Mouse (Mus musculus): Measurements from ENCODE around the gene Gm11096. TPM values are rescaled to one million over a fixed set of nuclear protein-coding genes. Genes with fewer than 3 reads are reported as not detected.
A peak's percentile ranks its signal among the peaks of the same experiment; 100 is the strongest.

The Gm11096 gene
- polyA plus RNA-seq, 1 experiment = not detected

DNA sequence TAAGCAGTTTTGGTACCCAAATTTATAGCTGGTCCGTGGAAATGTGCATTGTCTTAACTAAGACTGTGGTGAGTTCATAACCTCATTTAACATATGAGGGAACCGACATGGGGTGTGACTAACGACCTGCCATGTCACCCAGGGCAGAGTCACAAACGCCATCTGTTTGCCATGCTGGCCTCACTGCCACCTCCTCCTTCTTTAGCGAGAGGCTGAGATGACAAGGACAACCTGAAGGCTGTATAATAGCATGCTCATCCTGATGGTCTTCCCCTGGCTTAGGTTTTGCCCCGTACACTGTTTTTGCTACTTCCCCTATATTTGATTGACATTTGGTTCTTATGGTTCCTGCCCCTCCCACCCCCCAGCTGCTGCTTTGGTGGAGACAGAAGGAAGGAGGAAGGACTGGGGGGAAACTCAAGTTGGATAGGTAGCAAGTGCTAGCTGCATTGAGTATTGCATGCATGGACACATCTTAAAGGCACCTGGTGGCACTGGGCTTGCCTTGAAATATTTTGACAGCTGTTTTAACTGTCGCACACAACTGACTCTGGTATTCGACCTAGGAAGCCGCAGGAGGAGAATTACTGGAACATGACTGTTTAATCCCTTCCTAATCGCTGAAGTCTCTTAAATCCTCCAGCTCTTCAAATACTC is 17.2 kb upstream of the Gm11096 start:
- TF ChIP-seq POLR2A (IDR thresholded peaks at IDR 0.05; ENCODE audit: borderline replicate concordance, extremely low read depth, insufficient read depth, insufficient read length, poor library complexity, severe bottlenecking) = no peak
- TF ChIP-seq CTCF (IDR thresholded peaks at IDR 0.05; ENCODE audit: borderline replicate concordance, extremely low read depth, insufficient read depth, insufficient read length) = no peak
- DNase-seq (ENCODE audit: low read depth) = no peak

DNA sequence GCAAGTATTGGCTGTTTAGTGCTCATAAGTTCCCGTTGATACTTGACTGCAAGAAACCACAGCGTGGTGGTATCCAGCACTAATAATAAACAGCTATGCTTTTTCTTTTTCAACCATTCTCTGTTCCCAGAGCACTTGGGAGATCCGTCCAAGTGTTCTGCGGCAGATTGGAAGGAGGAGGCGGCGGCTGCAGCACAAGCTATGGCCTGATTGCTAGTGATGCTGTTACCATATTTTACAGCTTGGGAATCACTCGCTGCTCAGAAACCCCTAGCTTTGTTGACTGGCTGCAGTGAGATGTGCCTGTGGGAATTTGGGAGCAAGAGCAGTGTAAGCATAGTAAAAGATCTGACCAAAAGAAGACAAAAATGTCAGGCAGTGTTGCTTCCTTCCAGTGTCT is 14.3 kb upstream of the Gm11096 start:
- no peak for TF ChIP-seq CTCF (IDR thresholded peaks at IDR 0.05; ENCODE audit: borderline replicate concordance, extremely low read depth, insufficient read depth, insufficient read length)
- TF ChIP-seq POLR2A (IDR thresholded peaks at IDR 0.05; ENCODE audit: borderline replicate concordance, extremely low read depth, insufficient read depth, insufficient read length, poor library complexity, severe bottlenecking) = no peak
- DNase-seq (ENCODE audit: low read depth) = no peak

DNA sequence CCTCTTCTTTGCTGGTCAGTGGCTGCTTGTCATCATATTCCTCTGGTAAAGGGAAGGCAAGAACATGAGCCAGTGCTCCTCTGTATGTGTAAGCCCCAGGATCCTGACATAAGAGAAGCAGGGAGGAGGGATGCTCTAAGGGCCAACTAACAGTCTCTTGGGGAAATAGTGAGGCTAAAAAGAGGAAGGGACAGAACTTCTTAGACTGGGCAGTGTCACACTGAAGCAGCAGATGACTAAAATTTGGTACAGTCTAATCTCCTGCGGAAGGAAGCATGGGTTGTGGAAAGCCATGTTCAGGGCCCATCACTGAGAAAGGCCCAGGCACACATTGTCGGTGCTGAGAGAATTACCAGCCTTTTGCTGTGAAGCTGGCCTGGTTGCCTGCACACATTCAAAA is 8.8 kb upstream of the Gm11096 start:
- no peak for DNase-seq (ENCODE audit: low read depth)
- TF ChIP-seq POLR2A (IDR thresholded peaks at IDR 0.05; ENCODE audit: borderline replicate concordance, extremely low read depth, insufficient read depth, insufficient read length, poor library complexity, severe bottlenecking) (no peak), CTCF (IDR thresholded peaks at IDR 0.05; ENCODE audit: borderline replicate concordance, extremely low read depth, insufficient read depth, insufficient read length) (no peak)

DNA sequence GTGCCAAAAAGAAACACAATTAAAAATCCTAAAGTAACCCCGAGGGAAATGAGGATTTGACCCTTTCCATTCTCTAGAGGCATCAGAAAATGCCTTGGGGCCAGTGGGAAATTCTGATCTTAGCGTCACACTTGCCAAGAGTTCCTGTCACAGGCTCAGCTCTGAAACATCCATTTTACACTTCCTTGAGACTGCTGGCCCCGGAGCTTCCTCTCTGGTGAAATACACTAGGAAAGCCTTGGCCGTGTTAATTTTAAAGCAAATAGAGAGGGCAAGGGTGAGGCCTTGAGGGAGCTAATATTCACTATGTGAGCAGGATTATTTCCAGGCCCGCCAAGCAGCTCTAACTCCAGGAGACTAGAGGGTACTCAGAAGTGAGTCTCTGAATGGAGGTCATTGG is 8.4 kb upstream of the Gm11096 start:
- DNase-seq (ENCODE audit: low read depth) = no peak
- TF ChIP-seq POLR2A (IDR thresholded peaks at IDR 0.05; ENCODE audit: borderline replicate concordance, extremely low read depth, insufficient read depth, insufficient read length, poor library complexity, severe bottlenecking) = no peak

DNA sequence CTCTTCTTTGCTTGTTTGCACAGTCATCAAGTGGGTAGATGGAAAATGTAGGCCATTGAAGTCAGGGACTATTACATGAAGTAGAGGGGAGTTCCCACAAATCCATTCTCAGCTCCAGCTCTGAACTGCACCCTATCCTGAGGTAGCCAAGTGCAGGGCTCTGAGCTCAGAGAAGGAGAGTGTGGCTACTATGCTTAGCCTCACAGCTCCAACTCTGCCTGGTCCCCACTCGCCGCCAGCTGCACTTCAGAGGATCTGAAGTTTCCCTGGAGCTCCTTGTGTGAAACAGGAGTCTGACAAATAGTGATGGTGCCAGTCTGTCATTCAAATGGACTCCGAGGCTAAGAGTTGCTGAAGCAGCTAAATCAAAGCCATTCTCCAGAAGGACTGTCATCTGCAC is 13.7 kb downstream of the Gm11096 start:
- DNase-seq (ENCODE audit: low read depth) = no peak
- TF ChIP-seq CTCF (IDR thresholded peaks at IDR 0.05; ENCODE audit: borderline replicate concordance, extremely low read depth, insufficient read depth, insufficient read length) = no peak
- TF ChIP-seq POLR2A (IDR thresholded peaks at IDR 0.05; ENCODE audit: borderline replicate concordance, extremely low read depth, insufficient read depth, insufficient read length, poor library complexity, severe bottlenecking) = no peak

DNA sequence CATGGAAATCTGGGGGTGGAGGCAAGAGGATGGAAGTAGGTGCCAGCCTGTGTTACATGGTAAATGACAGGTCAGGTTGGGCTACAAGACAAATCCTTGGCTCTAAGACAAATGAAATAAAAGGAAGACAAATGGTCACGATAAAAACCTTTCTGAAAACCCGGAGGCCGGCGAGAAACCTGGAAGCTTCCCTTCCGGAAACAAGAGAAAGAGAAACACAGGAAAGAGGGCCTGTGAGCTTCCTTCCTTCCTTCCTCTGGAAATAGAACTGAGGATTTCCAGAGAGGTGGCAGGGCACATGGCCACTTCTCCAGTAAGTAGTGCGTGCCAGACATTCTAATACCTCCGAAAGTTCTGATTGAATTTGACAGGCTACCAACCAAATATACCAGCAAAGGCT is 14.4 kb downstream of the Gm11096 start:
- DNase-seq (ENCODE audit: low read depth) = no peak
- no peak for TF ChIP-seq POLR2A (IDR thresholded peaks at IDR 0.05; ENCODE audit: borderline replicate concordance, extremely low read depth, insufficient read depth, insufficient read length, poor library complexity, severe bottlenecking)
- no peak for TF ChIP-seq CTCF (IDR thresholded peaks at IDR 0.05; ENCODE audit: borderline replicate concordance, extremely low read depth, insufficient read depth, insufficient read length)

DNA sequence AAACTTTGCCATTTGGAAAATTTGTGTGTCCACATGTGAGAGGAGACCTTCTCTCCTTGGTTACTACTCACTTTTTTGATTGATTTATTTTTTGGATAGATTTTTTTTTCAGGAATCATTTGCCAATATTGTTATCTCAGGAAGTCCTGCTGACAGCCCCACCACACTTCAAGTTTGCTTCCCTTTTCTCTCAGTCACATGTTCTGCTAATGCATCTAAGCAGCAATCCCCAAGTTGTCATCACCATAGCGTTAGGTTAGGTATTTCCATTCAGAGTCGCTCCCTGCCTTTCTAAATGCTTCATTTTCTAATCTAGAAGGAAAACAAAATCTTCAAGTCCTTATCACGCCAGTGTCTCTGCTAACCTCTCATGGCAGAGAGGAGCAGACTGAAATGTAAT is 17.8 kb downstream of the Gm11096 start:
- TF ChIP-seq POLR2A (IDR thresholded peaks at IDR 0.05; ENCODE audit: borderline replicate concordance, extremely low read depth, insufficient read depth, insufficient read length, poor library complexity, severe bottlenecking) = no peak
- no peak for TF ChIP-seq CTCF (IDR thresholded peaks at IDR 0.05; ENCODE audit: borderline replicate concordance, extremely low read depth, insufficient read depth, insufficient read length)
- no peak for DNase-seq (ENCODE audit: low read depth)

DNA sequence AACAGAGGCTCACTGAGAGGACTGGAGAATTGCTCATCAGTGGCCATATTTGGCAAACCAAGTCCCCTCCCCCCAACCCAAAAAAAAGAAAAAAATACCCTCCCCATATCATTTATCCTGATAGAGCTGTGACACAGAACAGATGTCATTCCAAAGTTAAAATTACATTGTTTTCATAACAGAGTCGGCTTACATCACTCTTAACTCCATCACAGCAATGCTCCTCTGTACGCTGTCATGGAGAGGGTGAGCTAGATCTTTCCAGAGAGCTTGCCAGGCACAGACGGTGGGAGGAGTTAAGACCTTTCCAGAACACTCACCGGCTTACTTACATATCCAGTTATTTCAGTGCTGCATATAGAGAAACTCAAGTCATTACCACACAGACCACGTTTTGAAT is 27.4 kb downstream of the Gm11096 start:
- DNase-seq (ENCODE audit: low read depth) = no peak
- TF ChIP-seq CTCF (IDR thresholded peaks at IDR 0.05; ENCODE audit: borderline replicate concordance, extremely low read depth, insufficient read depth, insufficient read length) (no peak), POLR2A (IDR thresholded peaks at IDR 0.05; ENCODE audit: borderline replicate concordance, extremely low read depth, insufficient read depth, insufficient read length, poor library complexity, severe bottlenecking) (no peak)

DNA sequence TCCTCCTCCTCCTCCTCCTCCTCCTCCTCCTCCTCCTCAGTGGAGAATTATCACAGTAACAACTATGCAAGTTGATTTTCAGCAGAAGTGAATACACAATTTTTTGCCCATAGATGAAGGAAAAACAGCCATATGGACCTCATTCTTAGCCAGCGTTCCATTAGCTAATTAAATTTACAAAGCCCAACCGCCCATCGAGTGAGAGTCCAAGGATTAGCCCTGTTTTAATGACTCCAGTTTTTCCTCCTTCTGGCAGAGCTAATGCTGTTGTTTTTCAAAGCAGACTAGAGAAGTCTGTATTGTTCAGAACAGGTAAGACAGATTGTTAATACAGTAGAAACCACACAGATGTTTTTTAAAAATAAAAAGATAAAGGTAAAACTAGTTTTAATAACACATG is 31.8 kb downstream of the Gm11096 start:
- DNase-seq (ENCODE audit: low read depth) = peak; percentile 68
- TF ChIP-seq CTCF (IDR thresholded peaks at IDR 0.05; ENCODE audit: borderline replicate concordance, extremely low read depth, insufficient read depth, insufficient read length) (no peak), POLR2A (IDR thresholded peaks at IDR 0.05; ENCODE audit: borderline replicate concordance, extremely low read depth, insufficient read depth, insufficient read length, poor library complexity, severe bottlenecking) (no peak)

DNA sequence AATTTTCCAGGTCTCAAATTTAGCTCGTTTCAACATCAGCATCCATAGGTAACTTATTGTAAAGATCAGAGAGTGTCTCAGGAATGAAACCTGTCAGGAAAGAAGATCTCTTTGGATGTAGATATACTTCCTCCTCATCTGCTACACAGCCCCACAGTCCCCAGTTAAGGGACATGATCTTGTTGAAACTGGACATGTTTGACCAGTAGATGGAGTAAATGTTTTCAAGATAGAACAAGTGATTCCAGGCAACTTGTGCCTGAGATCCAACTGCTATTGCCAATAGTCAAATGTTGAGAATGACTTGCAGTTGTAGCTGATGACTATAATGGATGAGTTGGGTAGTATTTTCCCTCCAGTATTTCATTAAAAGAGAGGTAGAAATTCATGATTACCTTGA is 35.9 kb downstream of the Gm11096 start:
- no peak for DNase-seq (ENCODE audit: low read depth)
- TF ChIP-seq POLR2A (IDR thresholded peaks at IDR 0.05; ENCODE audit: borderline replicate concordance, extremely low read depth, insufficient read depth, insufficient read length, poor library complexity, severe bottlenecking) (no peak), CTCF (IDR thresholded peaks at IDR 0.05; ENCODE audit: borderline replicate concordance, extremely low read depth, insufficient read depth, insufficient read length) (no peak)

DNA sequence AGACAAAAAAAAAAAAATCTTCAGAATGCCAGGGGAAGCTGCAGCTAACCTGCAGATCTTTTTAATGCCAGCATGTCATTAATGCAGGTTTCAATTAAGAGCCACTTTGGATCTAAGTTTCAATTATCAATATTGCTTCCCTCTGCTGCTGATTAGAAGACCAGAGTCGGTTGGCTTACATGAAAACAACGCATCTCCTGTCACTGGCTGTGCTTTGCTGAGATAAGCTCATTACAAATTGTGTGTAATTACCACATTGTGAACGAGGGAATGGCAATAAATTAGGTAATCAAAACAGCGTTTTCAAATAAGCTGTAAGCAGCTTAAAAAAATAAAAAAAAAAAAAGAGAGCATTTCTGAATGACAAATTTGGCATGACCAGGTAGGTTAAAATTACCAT is 38.2 kb downstream of the Gm11096 start:
- peak; percentile 73 for DNase-seq (ENCODE audit: low read depth)
- no peak for TF ChIP-seq CTCF (IDR thresholded peaks at IDR 0.05; ENCODE audit: borderline replicate concordance, extremely low read depth, insufficient read depth, insufficient read length)
- TF ChIP-seq POLR2A (IDR thresholded peaks at IDR 0.05; ENCODE audit: borderline replicate concordance, extremely low read depth, insufficient read depth, insufficient read length, poor library complexity, severe bottlenecking) = no peak

DNA sequence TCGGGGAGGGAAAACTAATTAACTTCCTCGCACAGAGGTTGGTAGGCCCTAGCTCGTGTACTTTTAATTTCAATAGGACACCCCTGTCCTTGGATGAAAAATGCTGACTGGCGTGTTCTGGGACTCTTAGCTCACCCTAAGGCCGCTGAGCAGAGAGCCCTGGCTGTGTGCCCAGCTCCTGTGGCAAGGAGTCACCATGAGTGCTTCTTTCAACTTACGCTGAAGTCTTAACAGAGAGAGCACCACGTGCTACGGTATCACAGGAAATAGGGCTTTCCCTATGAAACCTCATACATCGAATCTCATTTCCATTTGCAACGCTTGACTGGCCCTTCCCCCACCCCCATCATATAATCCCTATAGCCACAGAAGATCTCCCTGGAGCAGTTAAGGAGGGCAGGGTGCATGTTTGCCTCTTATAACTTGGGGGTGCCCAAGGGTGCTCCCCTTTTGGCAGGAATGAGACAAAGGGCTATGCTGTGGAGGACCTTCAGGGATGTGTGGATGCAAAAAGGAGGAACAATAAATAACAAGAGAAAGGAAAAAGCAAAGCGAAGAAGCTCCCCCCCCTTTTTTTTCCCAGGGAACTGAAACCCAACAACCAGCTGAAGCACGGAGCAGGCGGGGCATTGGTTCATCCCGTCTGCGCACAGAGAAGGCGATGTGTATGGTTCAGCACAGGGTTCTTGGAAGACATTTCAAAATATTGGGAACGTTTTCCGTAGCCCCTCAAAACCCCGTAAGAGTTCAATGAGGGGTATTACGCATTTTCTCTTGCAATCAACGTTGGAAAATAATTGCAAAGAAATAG is 39.0 kb downstream of the Gm11096 start:
- TF ChIP-seq POLR2A (IDR thresholded peaks at IDR 0.05; ENCODE audit: borderline replicate concordance, extremely low read depth, insufficient read depth, insufficient read length, poor library complexity, severe bottlenecking) (no peak), CTCF (IDR thresholded peaks at IDR 0.05; ENCODE audit: borderline replicate concordance, extremely low read depth, insufficient read depth, insufficient read length) (no peak)
- peak; percentile 89 for DNase-seq (ENCODE audit: low read depth)
